Mouse (Mus musculus): ENCODE measurements around the gene Hyal2.

DNA sequence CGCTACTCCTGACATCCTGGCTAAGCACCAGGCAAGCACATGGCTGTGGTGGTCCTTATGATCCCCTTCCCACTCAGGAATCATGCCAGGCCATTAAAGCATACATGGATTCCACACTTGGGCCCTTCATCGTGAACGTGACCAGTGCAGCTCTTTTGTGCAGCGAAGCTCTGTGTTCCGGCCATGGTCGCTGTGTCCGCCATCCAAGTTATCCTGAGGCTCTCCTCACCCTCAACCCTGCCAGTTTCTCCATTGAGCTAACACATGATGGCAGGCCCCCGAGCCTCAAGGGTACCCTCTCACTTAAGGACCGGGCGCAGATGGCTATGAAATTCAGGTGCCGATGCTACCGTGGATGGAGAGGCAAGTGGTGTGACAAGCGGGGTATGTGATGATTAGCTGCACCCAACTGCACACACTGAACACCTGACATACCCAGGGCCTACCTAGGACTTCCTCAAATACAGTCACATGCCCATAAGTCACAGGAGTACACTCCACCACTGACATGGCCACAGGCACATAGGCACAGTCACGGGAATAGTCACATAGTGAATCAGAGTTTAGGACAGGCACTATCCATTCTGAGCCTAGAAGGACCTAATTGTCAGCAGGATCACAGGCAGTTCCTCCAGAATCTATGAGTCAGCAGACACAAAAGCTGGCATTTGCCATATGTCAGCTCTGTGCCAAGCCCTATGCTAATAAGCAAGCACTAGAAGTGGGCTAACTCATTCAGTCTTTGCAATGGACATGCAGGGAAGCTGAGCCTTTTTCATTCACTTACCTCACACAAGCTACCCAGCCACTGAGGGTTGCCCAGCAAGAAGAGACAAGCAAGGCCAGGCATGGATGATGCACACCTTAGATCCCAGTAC lies 11.5 kb downstream of the Hyal2 start:
- TF ChIP-seq CTCF (IDR thresholded peaks at IDR 0.05; ENCODE audit: borderline replicate concordance, control insufficient read depth, extremely low read depth, insufficient read depth, low read length, poor library complexity) (no peak), POLR2A (IDR thresholded peaks at IDR 0.05; ENCODE audit: control insufficient read depth, extremely low read depth, insufficient read depth, low read length, poor library complexity) (no peak)

All from thymus, adult 2 months (tissue).